Comparison of ENCODE assay signal across 8 mouse cellular contexts in genomic region chr13:59675151-59676011, GRCm38 (mm10). TPM values are rescaled to one million over a fixed set of nuclear protein-coding genes. Genes with fewer than 3 reads are reported as not detected.
DNase-seq lines count a peak whose midpoint lies in the region; ATAC-seq and TF ChIP-seq lines count a peak whose summit lies in the region.

Gene Golm1 (minus strand): TSS chr13:59675811.

- no peaks in the 10 kb centered on the region for H3K4me1 ChIP-seq in embryonic facial prominence, embryonic 11.5 days (ENCODE audit: control insufficient read depth, insufficient read depth, low read length)
- H3K4me1 ChIP-seq in limb, embryonic 15.5 days, result peaks cover 13% of the 10 kb centered on the region
- peaks cover 26% of the 10 kb centered on the region for H3K4me1 ChIP-seq in midbrain, embryonic 15.5 days

- peak within 1 kb of the TSS; percentile 45 for H3K4me3 ChIP-seq in C2C12 (ENCODE audit: insufficient read depth, poor library complexity, severe bottlenecking)
- peak within 1 kb of the TSS; percentile 73 for H3K4me3 ChIP-seq in embryonic facial prominence, embryonic 11.5 days (ENCODE audit: low read depth, low read length)
- H3K4me3 ChIP-seq in limb, embryonic 15.5 days, result peak within 1 kb of the TSS; percentile 79
- H3K4me3 ChIP-seq in midbrain, embryonic 15.5 days, result peak within 1 kb of the TSS; percentile 76

- ATAC-seq in embryonic facial prominence, embryonic 11.5 days (replicated peaks; ENCODE audit: insufficient number of reproducible peaks, low FRiP score, low TSS enrichment, low read depth), result peak; percentile 91
- peak; percentile 54; the same call in 1 of the 2 replicates for ATAC-seq in limb, embryonic 15.5 days (ENCODE audit: insufficient number of reproducible peaks, low FRiP score, low TSS enrichment, low read depth)
- ATAC-seq in midbrain, embryonic 15.5 days (replicated peaks), result peak; percentile 80

- TF ChIP-seq CTCF in C2C12 (IDR thresholded peaks at IDR 0.05; ENCODE audit: control insufficient read depth, insufficient read depth, insufficient read length), result no peak

- peak within 1 kb of the TSS; percentile 28 for H3K4me2 ChIP-seq in embryonic facial prominence, embryonic 11.5 days (ENCODE audit: low read depth, low read length)
- peak within 1 kb of the TSS; percentile 79 for H3K4me2 ChIP-seq in limb, embryonic 15.5 days
- peak within 1 kb of the TSS; percentile 61 for H3K4me2 ChIP-seq in midbrain, embryonic 15.5 days

- H3K27ac ChIP-seq in embryonic facial prominence, embryonic 11.5 days (replicated peaks; ENCODE audit: low read depth, low read length), result peak within 1 kb of the TSS; percentile 86
- H3K27ac ChIP-seq in limb, embryonic 15.5 days, result peak within 1 kb of the TSS; percentile 82
- H3K27ac ChIP-seq in midbrain, embryonic 15.5 days, result peak within 1 kb of the TSS; percentile 77

- peak within 1 kb of the TSS; percentile 80 for H3K9ac ChIP-seq in embryonic facial prominence, embryonic 11.5 days (replicated peaks; ENCODE audit: low read length)
- H3K9ac ChIP-seq in limb, embryonic 15.5 days, result peak within 1 kb of the TSS; percentile 64
- peak within 1 kb of the TSS; percentile 66 for H3K9ac ChIP-seq in midbrain, embryonic 15.5 days

- H3ac ChIP-seq in C2C12 (ENCODE audit: control insufficient read depth, insufficient read length, low read depth), result peak within 1 kb of the TSS; percentile 96

- DNase-seq in adrenal gland, postnatal 25 days, result peak; percentile 71
- DNase-seq in embryonic facial prominence, embryonic 11.5 days (ENCODE audit: low spot score), result peak; percentile 80
- DNase-seq in heart, adult 9 months (ENCODE audit: low spot score in 2 of 2), result peak; percentile 38 to 52
- peak; percentile 24 to 54 for DNase-seq in kidney, adult 8-10 months
- DNase-seq in spleen, postnatal 10 days (ENCODE audit: low spot score in 2 of 2), result peak; percentile 72 to 78

- no peaks in the 10 kb centered on the region for H3K36me3 ChIP-seq in C2C12 (ENCODE audit: control insufficient read depth, insufficient read depth)
- no peaks in the 10 kb centered on the region for H3K36me3 ChIP-seq in embryonic facial prominence, embryonic 11.5 days (replicated peaks; ENCODE audit: control insufficient read depth, insufficient read depth, low read depth, low read length)
- no peaks in the 10 kb centered on the region for H3K36me3 ChIP-seq in limb, embryonic 15.5 days
- H3K36me3 ChIP-seq in midbrain, embryonic 15.5 days (replicated peaks), result no peaks in the 10 kb centered on the region

- H3K9me3 ChIP-seq in embryonic facial prominence, embryonic 11.5 days (replicated peaks; ENCODE audit: control insufficient read depth, low read length), result no peaks in the 10 kb centered on the region
- no peaks in the 10 kb centered on the region for H3K9me3 ChIP-seq in limb, embryonic 15.5 days
- no peaks in the 10 kb centered on the region for H3K9me3 ChIP-seq in midbrain, embryonic 15.5 days

- H3K79me3 ChIP-seq in C2C12 (ENCODE audit: low read depth), result no peaks in the 10 kb centered on the region

- 1% methylated on average over 52 of the region's 61 CpGs for WGBS in embryonic facial prominence, embryonic 11.5 days
- WGBS in limb, embryonic 15.5 days, result under 1% methylated on average over 60 of the region's 61 CpGs
- WGBS in midbrain, embryonic 15.5 days, result under 1% methylated on average over 54 of the region's 61 CpGs

- H3K27me3 ChIP-seq in C2C12 (ENCODE audit: control insufficient read depth, insufficient read depth, insufficient read length), result no peaks in the 10 kb centered on the region
- H3K27me3 ChIP-seq in embryonic facial prominence, embryonic 11.5 days (ENCODE audit: control insufficient read depth, insufficient read depth, low read length), result no peaks in the 10 kb centered on the region
- no peaks in the 10 kb centered on the region for H3K27me3 ChIP-seq in limb, embryonic 15.5 days
- H3K27me3 ChIP-seq in midbrain, embryonic 15.5 days (replicated peaks), result no peaks in the 10 kb centered on the region

- H3K79me2 ChIP-seq in C2C12 (ENCODE audit: control insufficient read depth, insufficient read depth), result no peaks in the 10 kb centered on the region

TF ChIP-seq in C2C12, 6 proteins besides CTCF, POLR2A, EP300 and RAD21:
- TF ChIP-seq USF1 (IDR thresholded peaks at IDR 0.05; ENCODE audit: low read depth) (no peak), MYOD1 (IDR thresholded peaks at IDR 0.05; ENCODE audit: control insufficient read depth, insufficient read length, low read depth) (no peak), FOSL1 (IDR thresholded peaks at IDR 0.05; ENCODE audit: insufficient read depth, low read length, poor library complexity, severe bottlenecking) (no peak), MAX (IDR thresholded peaks at IDR 0.05) (no peak), CEBPB (IDR thresholded peaks at IDR 0.05; ENCODE audit: low read depth) (no peak), MYOG (IDR thresholded peaks at IDR 0.05; ENCODE audit: control insufficient read depth, extremely low read depth, insufficient read length) (no peak)

RNA-seq across cellular contexts. Expression of gene Golm1, which starts in this region (rescaled TPM):
- polyA plus RNA-seq in C2C12 (2012; fragmentation: generic; extraction: Trizol), result 5.6 TPM
- 5.7 and 7.2 TPM in 2 replicates for total RNA-seq in adrenal gland, postnatal 25 days (2021)
- 88.0 and 97.5 TPM in 2 replicates for polyA plus RNA-seq in embryonic facial prominence, embryonic 11.5 days (2014; fragmentation: Nextera tagmentation; extraction: Ambion mirVana)
- polyA plus RNA-seq in limb, embryonic 15.5 days (2015; fragmentation: Nextera tagmentation; extraction: Ambion mirVana), result 38.8 and 39.4 TPM in 2 replicates
- polyA plus RNA-seq in midbrain, embryonic 15.5 days (2015; fragmentation: Nextera tagmentation; extraction: Ambion mirVana), result 31.0 and 32.8 TPM in 2 replicates

Comparison
In these comparisons a context has a peak if more than half of its experiments do, and no peak if none do; other contexts are left out.
1. Peak in every context shown above with its lines: DNase-seq, ATAC-seq, H3K4me3 ChIP-seq and H3K27ac ChIP-seq.
2. H3K4me2 ChIP-seq: peak in every context shown above with its lines; median percentile 79 in limb, embryonic 15.5 days; 61 in midbrain, embryonic 15.5 days; 28 in embryonic facial prominence, embryonic 11.5 days.